Comparison of ENCODE assay signal across 8 mouse cellular contexts in the genomic region with DNA sequence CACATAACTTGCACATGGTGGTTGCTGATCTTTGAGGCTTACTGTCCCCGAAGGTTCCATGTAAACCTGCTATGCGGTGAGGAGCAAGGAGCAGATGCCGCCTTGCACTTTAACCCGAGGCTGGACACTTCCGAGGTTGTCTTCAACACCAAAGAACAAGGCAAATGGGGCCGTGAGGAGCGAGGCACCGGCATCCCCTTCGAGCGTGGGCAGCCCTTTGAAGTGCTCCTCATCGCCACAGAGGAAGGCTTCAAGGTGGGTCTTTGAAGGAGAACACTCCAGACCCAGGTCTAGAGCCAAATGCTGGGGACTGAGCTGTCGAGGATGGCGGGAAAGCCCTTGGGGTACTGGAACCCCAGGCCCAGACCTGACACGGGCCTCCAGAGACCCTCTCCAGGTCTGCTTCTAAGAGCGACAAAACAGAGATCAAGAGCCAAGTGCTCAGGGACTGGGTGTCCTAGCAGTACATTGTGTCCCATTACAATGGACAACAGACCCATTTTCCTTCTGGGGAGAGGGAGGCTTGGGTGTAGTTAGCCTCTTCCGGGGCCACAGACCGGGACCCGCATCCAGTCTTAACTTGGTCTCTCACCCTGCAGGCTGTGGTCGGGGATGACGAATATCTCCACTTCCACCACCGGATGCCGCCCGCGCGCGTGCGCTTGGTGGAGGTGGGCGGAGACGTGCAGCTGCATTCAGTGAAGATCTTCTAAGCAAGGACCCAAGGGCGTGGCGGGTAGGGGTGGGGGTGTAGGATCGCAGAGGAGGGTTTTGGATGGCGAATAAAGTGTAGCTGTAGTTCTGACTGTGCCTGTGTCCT. TPM values are rescaled to one million over a fixed set of nuclear protein-coding genes. Genes with fewer than 3 reads are reported as not detected.
A peak's percentile ranks its signal among the peaks of the same experiment; 100 is the strongest.
DNase-seq lines count a peak whose midpoint lies in the region; ATAC-seq and TF ChIP-seq lines count a peak whose summit lies in the region.

No protein-coding gene starts in this region.

- H3K9ac ChIP-seq in intestine, embryonic 15.5 days: peak overlapping the region; percentile 18

- peaks cover 28% of the 10 kb centered on the region for H3K4me1 ChIP-seq in intestine, embryonic 15.5 days (replicated peaks)

- H3K4me2 ChIP-seq in intestine, embryonic 15.5 days (replicated peaks): peak overlapping the region; percentile 58

- H3K9me3 ChIP-seq in intestine, embryonic 15.5 days: no peaks in the 10 kb centered on the region

- in situ Hi-C loops in Patski (cut with MboI; ENCODE audit: low pct_unique_long_range_greater_than_20kb): loop anchor here (5.0 kb wide), 2 partner anchors 38 to 68 kb away; partner anchors contain the start of gene Ech1

- no peak for TF ChIP-seq CTCF in Patski (IDR thresholded peaks at IDR 0.05)

- H3K27me3 ChIP-seq in Patski: no peaks in the 10 kb centered on the region
- H3K27me3 ChIP-seq in intestine, embryonic 15.5 days (replicated peaks): no peaks in the 10 kb centered on the region

- H3K27ac ChIP-seq in intestine, embryonic 15.5 days: 0 out of 2 replicates have a peak overlapping the region, but pooled peaks have one; percentile 5

- CTCF ChIA-PET in Patski (lab: Charles Lee): interaction anchor here (1.3 kb wide), 1 partner anchor 86 kb away, joined by 4 read pairs; no protein-coding TSS in a partner anchor

- H3K36me3 ChIP-seq in intestine, embryonic 15.5 days: no peaks in the 10 kb centered on the region

- intact Hi-C loops in gastrocnemius, postnatal 36 days (cut with DNase I): loop anchor here (2.0 kb wide), 1 partner anchor 69 kb away; no protein-coding TSS in a partner anchor
- intact Hi-C loops in left cerebral cortex, postnatal 14 days (cut with DNase I): loop anchor here (2.0 to 5.0 kb wide), 2 partner anchors 38 to 71 kb away; partner anchors contain the start of gene Ech1

- 38% methylated on average over 33 of the region's 33 CpGs for WGBS in intestine, embryonic 15.5 days

- H3K4me3 ChIP-seq in intestine, embryonic 15.5 days (replicated peaks): peak overlapping the region; percentile 19

- POLR2A ChIA-PET in Patski (lab: Charles Lee): interaction anchor here (1.7 kb wide), 1 partner anchor 55 kb away, joined by 7 read pairs; no protein-coding TSS in a partner anchor

- no peak for DNase-seq in Patski (ENCODE audit: low read depth, low spot score)
- DNase-seq in embryo, embryonic 11.5 days (ENCODE audit: low read depth, low spot score): peak; percentile 50
- peak; percentile 68 to 80 for DNase-seq in gastrocnemius, postnatal 36 days
- DNase-seq in left cerebral cortex, postnatal 14 days (ENCODE audit: low spot score in 2 of 2): peak; percentile 77 to 81
- peak; percentile 86 to 87 for DNase-seq in right cerebral cortex, postnatal 36 days (ENCODE audit: low spot score in 2 of 2)
- peak; percentile 67 for DNase-seq in yolk sac, embryonic 10.5 days (ENCODE audit: low spot score)

- ATAC-seq in Patski: peak; percentile 65
- peak; percentile 60 for ATAC-seq in intestine, embryonic 15.5 days
- ATAC-seq in megakaryocyte progenitor cell, adult 5-6 weeks (replicated peaks; ENCODE audit: poor library complexity): peak; percentile 90

RNA-seq across cellular contexts. Expression of gene Lgals7, which starts 2.0 kb away (rescaled TPM):
- 0.74 TPM for polyA plus RNA-seq in Patski (2021)
- total RNA-seq in gastrocnemius, postnatal 36 days (2021): not detected
- polyA plus RNA-seq in intestine, embryonic 15.5 days (2015; fragmentation: Nextera tagmentation; extraction: Ambion mirVana): 0.98 and 1.4 TPM in 2 replicates
- total RNA-seq in left cerebral cortex, postnatal 14 days (2021): under 1 TPM in 1 of 2 experiments, not detected in 1; 0.47 TPM
- 0.52 TPM in 1 of 2 replicates, not detected in the other for total RNA-seq in megakaryocyte progenitor cell, adult 5-6 weeks (2015)
- total RNA-seq in megakaryocyte progenitor cell, adult 5-6 weeks (2017): not detected in 2 replicates

RNA-seq across cellular contexts. Expression of gene Capn12, which starts 15.5 kb away (rescaled TPM):
- polyA plus RNA-seq in Patski (2021): 0.06 TPM
- total RNA-seq in gastrocnemius, postnatal 36 days (2021): under 1 TPM in 1 of 2 experiments, not detected in 1; 0.15 TPM
- 0.30 TPM in 2 replicates for polyA plus RNA-seq in intestine, embryonic 15.5 days (2015; fragmentation: Nextera tagmentation; extraction: Ambion mirVana)
- 1 to 10 TPM in 1 of 2 experiments, under 1 TPM in 1; 0.59 to 1.3 TPM for total RNA-seq in left cerebral cortex, postnatal 14 days (2021)
- not detected in 2 replicates for total RNA-seq in megakaryocyte progenitor cell, adult 5-6 weeks (2015)
- total RNA-seq in megakaryocyte progenitor cell, adult 5-6 weeks (2017): 0.24 TPM in 1 of 2 replicates, not detected in the other

RNA-seq across cellular contexts. Expression of gene Lgals4, which starts 32.0 kb away (rescaled TPM):
- 4.1 TPM for polyA plus RNA-seq in Patski (2021)
- total RNA-seq in gastrocnemius, postnatal 36 days (2021): 1 to 10 TPM; 2.5 to 3.1 TPM
- 1,462 and 1,582 TPM in 2 replicates for polyA plus RNA-seq in intestine, embryonic 15.5 days (2015; fragmentation: Nextera tagmentation; extraction: Ambion mirVana)
- total RNA-seq in left cerebral cortex, postnatal 14 days (2021): 1 to 10 TPM; 2.6 TPM
- 16.1 and 22.9 TPM in 2 replicates for total RNA-seq in megakaryocyte progenitor cell, adult 5-6 weeks (2015)
- total RNA-seq in megakaryocyte progenitor cell, adult 5-6 weeks (2017): 4.3 and 7.0 TPM in 2 replicates

RNA-seq across cellular contexts. Expression of gene Ech1, which starts 40.7 kb away (rescaled TPM):
- polyA plus RNA-seq in Patski (2021): 208 TPM
- 100 to 1,000 TPM; 214 to 252 TPM for total RNA-seq in gastrocnemius, postnatal 36 days (2021)
- polyA plus RNA-seq in intestine, embryonic 15.5 days (2015; fragmentation: Nextera tagmentation; extraction: Ambion mirVana): 234 and 260 TPM in 2 replicates
- 10 to 100 TPM; 43.6 to 44.2 TPM for total RNA-seq in left cerebral cortex, postnatal 14 days (2021)
- total RNA-seq in megakaryocyte progenitor cell, adult 5-6 weeks (2015): 139 and 180 TPM in 2 replicates
- 93.3 and 110 TPM in 2 replicates for total RNA-seq in megakaryocyte progenitor cell, adult 5-6 weeks (2017)

RNA-seq across cellular contexts. Expression of gene Hnrnpl, which starts 57.4 kb away (rescaled TPM):
- 309 TPM for polyA plus RNA-seq in Patski (2021)
- 100 to 1,000 TPM; 111 to 131 TPM for total RNA-seq in gastrocnemius, postnatal 36 days (2021)
- polyA plus RNA-seq in intestine, embryonic 15.5 days (2015; fragmentation: Nextera tagmentation; extraction: Ambion mirVana): 210 and 237 TPM in 2 replicates
- total RNA-seq in left cerebral cortex, postnatal 14 days (2021): 100 to 1,000 TPM; 401 to 422 TPM
- 419 and 433 TPM in 2 replicates for total RNA-seq in megakaryocyte progenitor cell, adult 5-6 weeks (2015)
- total RNA-seq in megakaryocyte progenitor cell, adult 5-6 weeks (2017): 342 and 343 TPM in 2 replicates
